Mouse (Mus musculus) C2C12 (cell line): ENCODE measurements around the gene Sco2.

Experiments
- CEBPB ChIP-seq: IDR thresholded peaks from one replicate; pipeline ENCODE4 v1.6.1; 2011; ENCODE audit warnings: low read depth, mild to moderate bottlenecking, control low read depth, moderate library complexity
- CTCF ChIP-seq: IDR thresholded peaks from one replicate; pipeline ENCODE4 v1.5.1; 2011; ENCODE audit not compliant: control insufficient read depth, insufficient read depth, insufficient read length

DNA sequence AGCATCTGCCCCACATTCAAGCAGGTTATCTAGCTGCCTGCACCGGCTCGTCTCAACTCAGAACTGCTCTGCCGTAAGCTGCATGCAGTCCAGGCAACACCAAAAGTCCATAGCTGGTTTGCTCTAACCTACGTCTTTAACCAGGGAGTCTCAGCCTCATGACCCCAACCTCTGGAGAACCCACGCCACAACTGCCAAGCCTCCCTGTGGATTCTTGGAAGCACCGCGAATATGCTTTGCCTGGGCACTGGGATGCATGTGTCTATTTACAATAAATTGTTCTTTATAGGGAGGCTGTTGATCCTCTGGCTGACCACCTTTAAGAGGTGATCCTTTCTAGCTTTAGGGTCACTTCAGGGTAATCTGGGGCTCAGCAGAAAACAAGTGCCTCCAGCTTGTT lies 1.1 kb downstream of the Sco2 start:
- no peak for TF ChIP-seq CEBPB
- TF ChIP-seq CTCF: no peak
